ENCODE assay signal across 19 mouse cellular contexts in the genomic region with DNA sequence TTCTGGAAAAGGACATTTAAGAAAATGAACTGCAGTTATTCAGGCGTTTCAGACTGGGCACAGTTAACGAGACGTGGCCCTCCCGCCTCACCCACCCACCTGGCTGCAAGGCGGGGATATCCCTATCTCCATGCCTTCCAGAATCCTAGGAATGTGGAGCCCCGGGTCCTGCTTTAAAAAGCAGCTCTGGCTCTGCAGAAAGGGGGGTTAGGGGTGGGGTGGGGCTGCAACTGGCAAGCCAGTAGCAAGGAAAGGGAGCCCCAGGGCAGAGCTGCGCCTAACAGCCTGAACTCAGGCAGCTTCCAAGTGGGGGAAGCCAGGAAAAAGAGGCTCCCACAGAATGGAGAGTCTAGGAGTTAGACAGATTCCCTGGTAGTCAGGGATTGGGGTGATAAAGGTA. TPM values are rescaled to one million over a fixed set of nuclear protein-coding genes. Genes with fewer than 3 reads are reported as not detected.
DNase-seq lines count a peak whose midpoint lies in the region; ATAC-seq and TF ChIP-seq lines count a peak whose summit lies in the region.
"Had no signal": no experiment of that assay in that cellular context is flagged by ENCODE, and none has a peak within 500 bp of the region (broad histone marks: within the 10 kb centered on the region; RNA-seq: fewer than 3 reads in every experiment).

No protein-coding gene starts in this region.

- no peak overlapping the region for H3K27ac ChIP-seq in hindbrain, embryonic 13.5 days
- no peak overlapping the region for H3K27ac ChIP-seq in hindbrain, postnatal 0 days
- H3K27ac ChIP-seq in midbrain, embryonic 10.5 days (replicated peaks), result 0 out of 2 replicates have a peak overlapping the region, but pooled peaks have one; percentile 46
- no peak overlapping the region for H3K27ac ChIP-seq in midbrain, postnatal 0 days (ENCODE audit: low read depth, low read length)
- H3K27ac ChIP-seq in embryonic facial prominence, embryonic 15.5 days (replicated peaks), result peak overlapping the region; percentile 51; the same call in 1 of the 2 replicates
- H3K27ac ChIP-seq: liver, embryonic 14.5 days; midbrain, embryonic 15.5 days; neural tube, embryonic 12.5 days; stomach, embryonic 15.5 days had no signal

- H3K36me3 ChIP-seq in hindbrain, embryonic 13.5 days, result peaks cover 8% of the 10 kb centered on the region
- H3K36me3 ChIP-seq in hindbrain, postnatal 0 days (ENCODE audit: insufficient read depth, low read length), result no peaks in the 10 kb centered on the region; the same call in 1 of the 2 replicates
- peaks cover 12% of the 10 kb centered on the region for H3K36me3 ChIP-seq in midbrain, embryonic 10.5 days
- no peaks in the 10 kb centered on the region; the same call in 1 of the 2 replicates for H3K36me3 ChIP-seq in midbrain, postnatal 0 days (ENCODE audit: insufficient read depth, low read length)
- H3K36me3 ChIP-seq in embryonic facial prominence, embryonic 15.5 days, result peaks cover 4% of the 10 kb centered on the region; the same call in 1 of the 2 replicates
- H3K36me3 ChIP-seq: midbrain, embryonic 15.5 days; stomach, embryonic 15.5 days had no signal

- no peak for ATAC-seq in hindbrain, embryonic 13.5 days (ENCODE audit: low FRiP score)
- ATAC-seq in hindbrain, postnatal 0 days, result no peak
- ATAC-seq in midbrain, postnatal 0 days (ENCODE audit: low FRiP score), result no peak
- ATAC-seq in embryonic facial prominence, embryonic 15.5 days (ENCODE audit: insufficient number of reproducible peaks, low FRiP score, low TSS enrichment, low read depth), result no peak
- ATAC-seq: CD4-positive, CD25-positive, alpha-beta regulatory T cell, adult 4 months; forebrain, postnatal 0 days; midbrain, embryonic 15.5 days had no signal

- no peaks in the 10 kb centered on the region for H3K9me3 ChIP-seq in hindbrain, embryonic 13.5 days
- H3K9me3 ChIP-seq in hindbrain, postnatal 0 days (ENCODE audit: low read length), result no peaks in the 10 kb centered on the region
- H3K9me3 ChIP-seq in midbrain, embryonic 10.5 days (replicated peaks), result no peaks in the 10 kb centered on the region
- H3K9me3 ChIP-seq in midbrain, postnatal 0 days (ENCODE audit: low read length), result no peaks in the 10 kb centered on the region
- no peaks in the 10 kb centered on the region for H3K9me3 ChIP-seq in embryonic facial prominence, embryonic 15.5 days (replicated peaks)
- H3K9me3 ChIP-seq: midbrain, embryonic 15.5 days; neural tube, embryonic 12.5 days; stomach, embryonic 15.5 days had no signal

- WGBS in hindbrain, embryonic 13.5 days, result 34% methylated on average over 7 of the region's 7 CpGs
- 34% methylated on average over 7 of the region's 7 CpGs for WGBS in hindbrain, postnatal 0 days
- WGBS in midbrain, embryonic 10.5 days, result 29% methylated on average over 7 of the region's 7 CpGs
- 30% methylated on average over 7 of the region's 7 CpGs for WGBS in midbrain, postnatal 0 days
- 13% methylated on average over 7 of the region's 7 CpGs for WGBS in embryonic facial prominence, embryonic 15.5 days

- H3K4me3 ChIP-seq in hindbrain, embryonic 13.5 days, result no peak overlapping the region
- H3K4me3 ChIP-seq in hindbrain, postnatal 0 days (ENCODE audit: low read length), result no peak overlapping the region
- H3K4me3 ChIP-seq in midbrain, embryonic 10.5 days, result no peak overlapping the region
- H3K4me3 ChIP-seq in midbrain, postnatal 0 days (ENCODE audit: low read depth, low read length), result no peak overlapping the region
- no peak overlapping the region for H3K4me3 ChIP-seq in embryonic facial prominence, embryonic 15.5 days (replicated peaks)
- H3K4me3 ChIP-seq: midbrain, embryonic 15.5 days; neural tube, embryonic 12.5 days; stomach, embryonic 15.5 days had no signal

- no peak overlapping the region for H3K4me2 ChIP-seq in hindbrain, embryonic 13.5 days
- no peak overlapping the region for H3K4me2 ChIP-seq in hindbrain, postnatal 0 days (ENCODE audit: low read depth, low read length)
- H3K4me2 ChIP-seq in midbrain, postnatal 0 days (ENCODE audit: low read depth, low read length, poor library complexity, severe bottlenecking), result no peak overlapping the region
- H3K4me2 ChIP-seq in embryonic facial prominence, embryonic 15.5 days (replicated peaks), result no peak overlapping the region
- H3K4me2 ChIP-seq: midbrain, embryonic 15.5 days; neural tube, embryonic 12.5 days; stomach, embryonic 15.5 days had no signal

- H3K9ac ChIP-seq in hindbrain, embryonic 13.5 days, result 0 out of 2 replicates have a peak overlapping the region, but pooled peaks have one; percentile 19
- no peak overlapping the region for H3K9ac ChIP-seq in hindbrain, postnatal 0 days (replicated peaks; ENCODE audit: low read length)
- no peak overlapping the region for H3K9ac ChIP-seq in midbrain, postnatal 0 days (replicated peaks; ENCODE audit: low read length, poor library complexity, severe bottlenecking)
- no peak overlapping the region for H3K9ac ChIP-seq in embryonic facial prominence, embryonic 15.5 days
- H3K9ac ChIP-seq: forebrain, postnatal 0 days; liver, embryonic 14.5 days; midbrain, embryonic 15.5 days; neural tube, embryonic 12.5 days; stomach, embryonic 15.5 days had no signal

- peaks cover 32% of the 10 kb centered on the region for H3K4me1 ChIP-seq in hindbrain, embryonic 13.5 days (replicated peaks)
- peaks cover 24% of the 10 kb centered on the region for H3K4me1 ChIP-seq in hindbrain, postnatal 0 days (ENCODE audit: insufficient read depth, low read length)
- peaks cover 45% of the 10 kb centered on the region for H3K4me1 ChIP-seq in midbrain, embryonic 10.5 days
- H3K4me1 ChIP-seq in midbrain, postnatal 0 days (ENCODE audit: insufficient read depth, low read length), result peaks cover 17% of the 10 kb centered on the region
- H3K4me1 ChIP-seq in embryonic facial prominence, embryonic 15.5 days, result peaks cover 51% of the 10 kb centered on the region

- no peak for DNase-seq in hindbrain, postnatal 0 days (ENCODE audit: low spot score)
- DNase-seq in midbrain, embryonic 10.5 days (ENCODE audit: low spot score), result no peak
- no peak for DNase-seq in midbrain, postnatal 0 days (ENCODE audit: low spot score)
- DNase-seq in yolk sac, embryonic 10.5 days (ENCODE audit: low spot score), result peak; percentile 56
- no peak for DNase-seq in layer of hippocampus, adult 8-10 months (ENCODE audit: low spot score in 2 of 2)
- DNase-seq in urinary bladder, postnatal 14 days (ENCODE audit: low spot score), result no peak
- DNase-seq: adrenal gland, adult 2 months; cerebellum, adult 8-10 months; forebrain, postnatal 0 days; gastrocnemius, postnatal 36 days; heart, postnatal 10 days; thymus, postnatal 25 days had no signal

- TF ChIP-seq CTCF in hindbrain, postnatal 0 days (IDR thresholded peaks at IDR 0.05; ENCODE audit: low read depth), result no peak
- no peak for TF ChIP-seq CTCF in midbrain, postnatal 0 days (IDR thresholded peaks at IDR 0.05)

- H3K27me3 ChIP-seq in hindbrain, embryonic 13.5 days, result 0 out of 2 replicates have a peak, but pooled peaks cover 6% of the 10 kb centered on the region
- H3K27me3 ChIP-seq in hindbrain, postnatal 0 days (ENCODE audit: insufficient read depth, low read length), result no peaks in the 10 kb centered on the region
- H3K27me3 ChIP-seq in midbrain, embryonic 10.5 days (ENCODE audit: low read depth, poor library complexity, severe bottlenecking), result no peaks in the 10 kb centered on the region
- no peaks in the 10 kb centered on the region for H3K27me3 ChIP-seq in midbrain, postnatal 0 days (ENCODE audit: insufficient read depth, low read length)
- no peaks in the 10 kb centered on the region for H3K27me3 ChIP-seq in embryonic facial prominence, embryonic 15.5 days
- H3K27me3 ChIP-seq: midbrain, embryonic 15.5 days; neural tube, embryonic 12.5 days; stomach, embryonic 15.5 days had no signal

RNA-seq across cellular contexts. Expression of gene Aprt, which starts 2.5 kb away (rescaled TPM):
- 153 and 157 TPM in 2 replicates for polyA plus RNA-seq in hindbrain, embryonic 13.5 days (2015; fragmentation: Nextera tagmentation; extraction: Ambion mirVana)
- total RNA-seq in hindbrain, postnatal 0 days (2014; rRNA removed), result 113 and 123 TPM in 2 replicates
- 183 and 189 TPM in 2 replicates for polyA plus RNA-seq in hindbrain, postnatal 0 days (2015; fragmentation: Nextera tagmentation; extraction: Ambion mirVana)
- 241 and 278 TPM in 2 replicates for polyA plus RNA-seq in midbrain, embryonic 10.5 days (2016; fragmentation: Nextera tagmentation; extraction: Ambion mirVana)
- total RNA-seq in midbrain, postnatal 0 days (2014; rRNA removed), result 83.9 and 97.2 TPM in 2 replicates
- 157 and 170 TPM in 2 replicates for polyA plus RNA-seq in midbrain, postnatal 0 days (2015; fragmentation: Nextera tagmentation; extraction: Ambion mirVana)
- polyA plus RNA-seq in embryonic facial prominence, embryonic 15.5 days (2015; fragmentation: Nextera tagmentation; extraction: Ambion mirVana), result 298 and 312 TPM in 2 replicates
- 10 to 100 TPM; 56.8 to 69.3 (median 60.2) TPM for total RNA-seq in layer of hippocampus, adult 8-10 months (2022)

RNA-seq across cellular contexts. Expression of gene Cdt1, which starts 11.4 kb away (rescaled TPM):
- polyA plus RNA-seq in hindbrain, embryonic 13.5 days (2015; fragmentation: Nextera tagmentation; extraction: Ambion mirVana), result 9.9 and 10.4 TPM in 2 replicates
- total RNA-seq in hindbrain, postnatal 0 days (2014; rRNA removed), result 24.9 and 26.3 TPM in 2 replicates
- polyA plus RNA-seq in hindbrain, postnatal 0 days (2015; fragmentation: Nextera tagmentation; extraction: Ambion mirVana), result 10.7 and 11.7 TPM in 2 replicates
- 63.2 and 70.9 TPM in 2 replicates for polyA plus RNA-seq in midbrain, embryonic 10.5 days (2016; fragmentation: Nextera tagmentation; extraction: Ambion mirVana)
- 9.2 and 15.6 TPM in 2 replicates for total RNA-seq in midbrain, postnatal 0 days (2014; rRNA removed)
- polyA plus RNA-seq in midbrain, postnatal 0 days (2015; fragmentation: Nextera tagmentation; extraction: Ambion mirVana), result 6.4 TPM in 2 replicates
- 32.5 and 36.2 TPM in 2 replicates for polyA plus RNA-seq in embryonic facial prominence, embryonic 15.5 days (2015; fragmentation: Nextera tagmentation; extraction: Ambion mirVana)
- total RNA-seq in layer of hippocampus, adult 8-10 months (2022), result 1 to 10 TPM; 1.4 to 2.4 (median 1.7) TPM

RNA-seq across cellular contexts. Expression of gene Piezo1, which starts 28.1 kb away (rescaled TPM):
- 2.5 and 3.2 TPM in 2 replicates for polyA plus RNA-seq in hindbrain, embryonic 13.5 days (2015; fragmentation: Nextera tagmentation; extraction: Ambion mirVana)
- total RNA-seq in hindbrain, postnatal 0 days (2014; rRNA removed), result 10.0 and 17.5 TPM in 2 replicates
- 1.2 and 1.3 TPM in 2 replicates for polyA plus RNA-seq in hindbrain, postnatal 0 days (2015; fragmentation: Nextera tagmentation; extraction: Ambion mirVana)
- polyA plus RNA-seq in midbrain, embryonic 10.5 days (2016; fragmentation: Nextera tagmentation; extraction: Ambion mirVana), result 5.8 and 8.2 TPM in 2 replicates
- 10.8 and 14.2 TPM in 2 replicates for total RNA-seq in midbrain, postnatal 0 days (2014; rRNA removed)
- 1.3 and 1.8 TPM in 2 replicates for polyA plus RNA-seq in midbrain, postnatal 0 days (2015; fragmentation: Nextera tagmentation; extraction: Ambion mirVana)
- 14.3 and 16.7 TPM in 2 replicates for polyA plus RNA-seq in embryonic facial prominence, embryonic 15.5 days (2015; fragmentation: Nextera tagmentation; extraction: Ambion mirVana)
- 1 to 10 TPM; 4.6 to 7.0 (median 4.9) TPM for total RNA-seq in layer of hippocampus, adult 8-10 months (2022)

RNA-seq across cellular contexts. Expression of gene Galns, which starts 32.1 kb away (rescaled TPM):
- 5.4 and 6.1 TPM in 2 replicates for polyA plus RNA-seq in hindbrain, embryonic 13.5 days (2015; fragmentation: Nextera tagmentation; extraction: Ambion mirVana)
- 12.0 and 14.2 TPM in 2 replicates for total RNA-seq in hindbrain, postnatal 0 days (2014; rRNA removed)
- polyA plus RNA-seq in hindbrain, postnatal 0 days (2015; fragmentation: Nextera tagmentation; extraction: Ambion mirVana), result 9.1 and 10.0 TPM in 2 replicates
- polyA plus RNA-seq in midbrain, embryonic 10.5 days (2016; fragmentation: Nextera tagmentation; extraction: Ambion mirVana), result 6.6 and 7.7 TPM in 2 replicates
- total RNA-seq in midbrain, postnatal 0 days (2014; rRNA removed), result 12.1 and 14.6 TPM in 2 replicates
- 10.9 and 12.7 TPM in 2 replicates for polyA plus RNA-seq in midbrain, postnatal 0 days (2015; fragmentation: Nextera tagmentation; extraction: Ambion mirVana)
- 11.3 TPM in 2 replicates for polyA plus RNA-seq in embryonic facial prominence, embryonic 15.5 days (2015; fragmentation: Nextera tagmentation; extraction: Ambion mirVana)
- total RNA-seq in layer of hippocampus, adult 8-10 months (2022), result 10 to 100 TPM in 2 of 4 experiments, 1 to 10 TPM in 2; 8.0 to 16.5 (median 11.9) TPM

RNA-seq across cellular contexts. Expression of gene Trappc2l, which starts 32.2 kb away (rescaled TPM):
- 98.9 and 101 TPM in 2 replicates for polyA plus RNA-seq in hindbrain, embryonic 13.5 days (2015; fragmentation: Nextera tagmentation; extraction: Ambion mirVana)
- 7.6 and 11.4 TPM in 2 replicates for total RNA-seq in hindbrain, postnatal 0 days (2014; rRNA removed)
- 117 and 130 TPM in 2 replicates for polyA plus RNA-seq in hindbrain, postnatal 0 days (2015; fragmentation: Nextera tagmentation; extraction: Ambion mirVana)
- 51.0 and 61.2 TPM in 2 replicates for polyA plus RNA-seq in midbrain, embryonic 10.5 days (2016; fragmentation: Nextera tagmentation; extraction: Ambion mirVana)
- total RNA-seq in midbrain, postnatal 0 days (2014; rRNA removed), result 14.1 and 23.2 TPM in 2 replicates
- polyA plus RNA-seq in midbrain, postnatal 0 days (2015; fragmentation: Nextera tagmentation; extraction: Ambion mirVana), result 135 and 138 TPM in 2 replicates
- polyA plus RNA-seq in embryonic facial prominence, embryonic 15.5 days (2015; fragmentation: Nextera tagmentation; extraction: Ambion mirVana), result 54.5 and 62.3 TPM in 2 replicates
- 10 to 100 TPM; 72.6 to 90.6 (median 75.3) TPM for total RNA-seq in layer of hippocampus, adult 8-10 months (2022)

Comparison
In these comparisons a context has a peak if more than half of its experiments do, and no peak if none do; other contexts are left out.
1. H3K27ac ChIP-seq: peak in midbrain, embryonic 10.5 days (single experiment) and embryonic facial prominence, embryonic 15.5 days (single experiment); none in hindbrain, embryonic 13.5 days (single experiment), hindbrain, postnatal 0 days (single experiment) and midbrain, postnatal 0 days (single experiment).